Mouse (Mus musculus) kidney, postnatal 0 days (tissue): ENCODE measurements around the gene Gm21970. TPM values are rescaled to one million over a fixed set of nuclear protein-coding genes. Genes with fewer than 3 reads are reported as not detected.
"Not testable (repeated sequence)": the region's sequence is repeated elsewhere in the genome, so short reads cannot be mapped to it uniquely, and the experiment has no call there.

ENCODE experiments used
- ATAC-seq: fragments of 200-750 bp; cut with Nextera tagmentation; replicated peaks from 2 replicates; pipeline ENCODE4 v1.8.0; 2017; ENCODE audit warnings: low read depth, moderate number of reproducible peaks, moderate TSS enrichment, moderate library complexity; ENCODE audit not compliant: low FRiP score
- DNase-seq: peaks from one replicate; pipeline ENCODE4 v3.0.0-alpha.2; 2016; ENCODE audit warnings: low spot score
- H3K27ac ChIP-seq: fragments of 300-500 bp; sonication (generic); 2 replicates; pipeline ENCODE4 v1.5.1; 2014; ENCODE audit warnings: mild to moderate bottlenecking
- H3K27me3 ChIP-seq: fragments of 300-500 bp; sonication (generic); 2 replicates; pipeline ENCODE4 v1.6.1; 2014; ENCODE audit warnings: low read length, mixed read lengths; ENCODE audit not compliant: insufficient read depth
- H3K36me3 ChIP-seq: fragments of 300-500 bp; sonication (generic); 2 replicates; pipeline ENCODE4 v1.6.1; 2014; ENCODE audit warnings: low read length, mixed read lengths; ENCODE audit not compliant: insufficient read depth
- H3K4me1 ChIP-seq: fragments of 300-500 bp; sonication (generic); replicated peaks from 2 replicates; pipeline ENCODE4 v1.6.1; 2014; ENCODE audit warnings: antibody characterized with exemption, low read length, mixed read lengths; ENCODE audit not compliant: insufficient read depth
- H3K4me2 ChIP-seq: fragments of 300-500 bp; sonication (generic); 2 replicates; pipeline ENCODE4 v1.6.1; 2014; ENCODE audit warnings: mild to moderate bottlenecking, low read length, moderate library complexity, mixed read lengths
- H3K4me3 ChIP-seq: fragments of 300-500 bp; sonication (generic); replicated peaks from 2 replicates; pipeline ENCODE4 v1.5.1; 2014; ENCODE audit warnings: low read depth, low read length
- H3K9ac ChIP-seq: fragments of 300-500 bp; sonication (generic); 2 replicates; pipeline ENCODE4 v1.6.1; 2014; ENCODE audit warnings: low read depth, low read length
- H3K9me3 ChIP-seq: fragments of 300-500 bp; sonication (generic); replicated peaks from 2 replicates; pipeline ENCODE4 v1.6.1; 2016; ENCODE audit warnings: low read length, inconsistent platforms, mixed read lengths
- CTCF ChIP-seq: IDR thresholded peaks from 2 replicates; pipeline ENCODE4 v1.5.1; 2016; ENCODE audit warnings: antibody characterized with exemption, low read depth, mild to moderate bottlenecking, moderate library complexity
- WGBS: fragments of 180-500 bp; shearing (Covaris S2); extraction: QIAGEN DNeasy Blood & Tissue Kit; methylation state at CpG from one replicate; pipeline ENCODE4 v1.1.7; 2014; 5-methylcytosine and 5-hydroxymethylcytosine counted together
- polyA plus RNA-seq: library from polyadenylated mRNA; unstranded; fragments of >200 nt; fragmentation: Nextera tagmentation; extraction: Ambion mirVana; gene quantifications from 2 replicates; pipeline ENCODE4 v1.2.1, GENCODE M21; 2015

Gm21970 gene
- polyA plus RNA-seq, 1 experiment from 2014 or later = not detected

- DNase-seq (no peak), ATAC-seq (no peak)
- Histone ChIP-seq H3K27me3 (no peaks in the 10 kb centered on the region), H3K27ac (no peak overlapping the region; the same call in 1 of the 2 replicates), H3K36me3 (no peaks in the 10 kb centered on the region), H3K4me3 (no peak overlapping the region), H3K4me1 (no peaks in the 10 kb centered on the region), H3K9ac (no peak overlapping the region), H3K9me3 (no peaks in the 10 kb centered on the region), H3K4me2 (no peak overlapping the region)
- 60% methylated on average over 3 of the region's 3 CpGs for WGBS
- no peak for TF ChIP-seq CTCF
These were observed 46.6 kb downstream of the Gm21970 start for GRCm38 (mm10) chr16:91438081-91438480.

- H3K9me3 ChIP-seq, DNase-seq, ATAC-seq, H3K36me3 ChIP-seq, H3K4me1 ChIP-seq, H3K4me3 ChIP-seq, H3K27me3 ChIP-seq, H3K4me2 ChIP-seq, H3K27ac ChIP-seq, H3K9ac ChIP-seq: not testable (repeated sequence)
- WGBS = 70% methylated on average over 1 of the region's 1 CpGs
These were observed 47.1 kb downstream of the Gm21970 start for GRCm38 (mm10) chr16:91438599-91438998.

GRCm38 (mm10) chr16:91441366-91441765 is 49.8 kb downstream of the Gm21970 start:
- Histone ChIP-seq H3K27me3 (no peaks in the 10 kb centered on the region), H3K27ac (no peak overlapping the region), H3K4me3 (no peak overlapping the region), H3K9me3 (no peaks in the 10 kb centered on the region), H3K36me3 (no peaks in the 10 kb centered on the region), H3K4me1 (no peaks in the 10 kb centered on the region), H3K9ac (no peak overlapping the region), H3K4me2 (no peak overlapping the region)
- 47% methylated on average over 7 of the region's 7 CpGs for WGBS
- DNase-seq (peak; percentile 48), ATAC-seq (no peak)
- TF ChIP-seq CTCF = peak; percentile 31; the same call in 1 of the 2 replicates

GRCm38 (mm10) chr16:91441811-91442240 is 50.3 kb downstream of the Gm21970 start:
- no peak overlapping the region for H3K27ac ChIP-seq
- no peak overlapping the region for H3K4me3 ChIP-seq
- no peaks in the 10 kb centered on the region for H3K4me1 ChIP-seq
- 85% methylated on average over 7 of the region's 7 CpGs for WGBS
- no peak for TF ChIP-seq CTCF
- no peaks in the 10 kb centered on the region for H3K9me3 ChIP-seq
- H3K4me2 ChIP-seq = no peak overlapping the region
- DNase-seq = no peak
- no peak for ATAC-seq
- H3K9ac ChIP-seq = no peak overlapping the region
- H3K27me3 ChIP-seq = no peaks in the 10 kb centered on the region
- H3K36me3 ChIP-seq = no peaks in the 10 kb centered on the region

- Histone ChIP-seq H3K9ac (no peak overlapping the region), H3K27me3 (no peaks in the 10 kb centered on the region), H3K36me3 (no peaks in the 10 kb centered on the region), H3K4me2 (no peak overlapping the region), H3K9me3 (no peaks in the 10 kb centered on the region), H3K4me1 (no peaks in the 10 kb centered on the region), H3K27ac (no peak overlapping the region), H3K4me3 (no peak overlapping the region)
- 79% methylated on average over 4 of the region's 4 CpGs for WGBS
- TF ChIP-seq CTCF = no peak
- DNase-seq (no peak), ATAC-seq (no peak)
These were observed 50.9 kb downstream of the Gm21970 start for GRCm38 (mm10) chr16:91442446-91442845.

- DNase-seq = no peak
- H3K4me2 ChIP-seq = no peak overlapping the region
- WGBS = 76% methylated on average over 8 of the region's 8 CpGs
- no peaks in the 10 kb centered on the region for H3K9me3 ChIP-seq
- H3K4me1 ChIP-seq = no peaks in the 10 kb centered on the region
- H3K36me3 ChIP-seq = no peaks in the 10 kb centered on the region
- H3K27ac ChIP-seq = no peak overlapping the region
- no peak overlapping the region for H3K4me3 ChIP-seq
- no peak for ATAC-seq
- no peaks in the 10 kb centered on the region for H3K27me3 ChIP-seq
- TF ChIP-seq CTCF = no peak
- no peak overlapping the region for H3K9ac ChIP-seq
These were observed 51.7 kb downstream of the Gm21970 start for GRCm38 (mm10) chr16:91443211-91443611.

GRCm38 (mm10) chr16:91444847-91445246 is 53.3 kb downstream of the Gm21970 start:
- no peak for TF ChIP-seq CTCF
- WGBS = 86% methylated on average over 4 of the region's 4 CpGs
- no peak for DNase-seq

More at GRCm38 (mm10) chr16:91444847-91445246, 53.3 kb downstream of the Gm21970 start:
- Histone ChIP-seq H3K9ac (no peak overlapping the region), H3K36me3 (no peaks in the 10 kb centered on the region), H3K9me3 (no peaks in the 10 kb centered on the region), H3K4me3 (no peak overlapping the region), H3K4me2 (no peak overlapping the region), H3K27me3 (no peaks in the 10 kb centered on the region), H3K4me1 (no peaks in the 10 kb centered on the region), H3K27ac (no peak overlapping the region)
- ATAC-seq = no peak
